Mouse (Mus musculus): ENCODE data around the gene 4930524J08Rik. TPM values are rescaled to one million over a fixed set of nuclear protein-coding genes. Genes with fewer than 3 reads are reported as not detected.

Gene 4930524J08Rik
- polyA plus RNA-seq, 1 experiment from 2014 or later, result 0.52 TPM

DNA sequence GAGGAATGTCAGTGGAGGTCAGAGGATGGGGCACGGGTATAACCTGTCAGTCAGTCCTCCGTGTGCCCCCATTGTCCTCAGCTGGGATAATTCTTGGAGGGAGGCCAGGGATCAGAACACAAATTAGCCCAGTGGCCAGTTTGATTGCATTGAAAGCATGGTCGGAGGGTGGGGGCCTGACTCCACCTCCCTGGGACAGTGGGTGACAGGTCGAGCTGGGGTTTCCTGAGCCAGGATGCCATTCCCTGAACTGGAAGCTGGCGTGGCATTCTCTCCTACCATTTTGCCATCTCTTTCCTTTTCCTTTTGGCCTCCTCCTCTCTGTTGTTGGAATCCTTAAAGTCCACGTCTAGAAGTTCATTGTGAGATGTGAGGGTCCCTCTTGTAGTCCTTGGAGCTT is 27.0 kb downstream of the 4930524J08Rik start:
- peak overlapping the region; percentile 32 for H3K27ac ChIP-seq
- no peak overlapping the region for H3K4me3 ChIP-seq
- no peaks in the 10 kb centered on the region for H3K36me3 ChIP-seq
- no peak; the same call in 1 of the 2 replicates for ATAC-seq (replicated peaks; ENCODE audit: insufficient number of reproducible peaks, insufficient read depth, low FRiP score, low read depth)
- no peak overlapping the region for H3K4me2 ChIP-seq
- no peaks in the 10 kb centered on the region for H3K27me3 ChIP-seq
- WGBS, result 63% methylated on average over 6 of the region's 6 CpGs
- H3K9ac ChIP-seq, result no peak overlapping the region
- H3K9me3 ChIP-seq (replicated peaks), result no peaks in the 10 kb centered on the region
- H3K4me1 ChIP-seq (replicated peaks), result peaks cover 19% of the 10 kb centered on the region

GRCm38 (mm10) chr5:100006324-100007039 is 27.6 kb downstream of the 4930524J08Rik start:
- H3K27ac ChIP-seq, result peak overlapping the region; percentile 32
- H3K4me1 ChIP-seq (replicated peaks), result peaks cover 19% of the 10 kb centered on the region
- ATAC-seq (replicated peaks; ENCODE audit: insufficient number of reproducible peaks, insufficient read depth, low FRiP score, low read depth), result no peak
- no peaks in the 10 kb centered on the region for H3K9me3 ChIP-seq (replicated peaks)
- no peak overlapping the region for H3K4me3 ChIP-seq
- H3K36me3 ChIP-seq, result no peaks in the 10 kb centered on the region
- H3K27me3 ChIP-seq, result no peaks in the 10 kb centered on the region
- no peak overlapping the region for H3K4me2 ChIP-seq
- 67% methylated on average over 4 of the region's 4 CpGs for WGBS
- H3K9ac ChIP-seq, result no peak overlapping the region

DNA sequence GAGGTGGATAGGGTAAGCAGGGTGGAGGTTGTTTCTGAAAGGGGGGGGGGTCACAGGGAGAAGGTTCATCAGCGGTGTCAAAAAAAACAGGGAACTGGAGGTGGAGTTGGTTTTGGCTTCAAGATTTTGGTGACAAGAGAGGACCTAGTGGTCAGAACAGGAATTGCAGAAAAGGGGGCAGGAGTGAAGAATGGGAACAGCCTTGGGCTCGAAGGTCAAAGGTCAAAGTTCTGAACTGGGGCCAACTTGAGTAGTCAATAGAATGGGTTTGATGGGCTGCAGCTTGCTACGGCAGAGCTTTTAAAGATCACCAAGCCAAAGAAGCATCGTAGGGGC is 28.1 kb downstream of the 4930524J08Rik start:
- Histone ChIP-seq H3K27ac (no peak overlapping the region), H3K9ac (no peak overlapping the region), H3K27me3 (no peaks in the 10 kb centered on the region), H3K4me1 (replicated peaks) (peaks cover 22% of the 10 kb centered on the region), H3K4me2 (no peak overlapping the region), H3K9me3 (replicated peaks) (no peaks in the 10 kb centered on the region), H3K4me3 (no peak overlapping the region), H3K36me3 (no peaks in the 10 kb centered on the region)
- 93% methylated on average over 4 of the region's 4 CpGs for WGBS
- ATAC-seq (replicated peaks; ENCODE audit: insufficient number of reproducible peaks, insufficient read depth, low FRiP score, low read depth), result no peak

DNA sequence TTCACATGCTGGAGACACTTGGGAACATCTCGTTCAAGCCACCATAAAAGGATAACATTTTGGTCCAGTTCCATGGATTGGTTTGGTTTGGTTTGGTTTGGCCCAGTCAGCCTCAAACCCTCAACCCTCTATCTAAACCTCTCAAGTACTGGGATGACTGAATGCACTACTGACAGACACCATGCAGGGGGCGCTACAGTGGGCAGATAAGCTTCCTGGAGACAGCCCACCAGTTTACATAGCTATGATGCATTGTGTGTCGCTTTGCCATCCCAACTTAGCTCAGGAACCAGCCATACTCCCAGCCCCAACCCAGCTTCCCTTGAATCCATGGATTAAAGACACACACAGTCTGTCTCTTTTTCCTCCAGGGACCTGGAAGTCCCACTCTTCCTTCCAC is 29.6 kb downstream of the 4930524J08Rik start:
- no peaks in the 10 kb centered on the region for H3K9me3 ChIP-seq (replicated peaks)
- ATAC-seq (replicated peaks; ENCODE audit: insufficient number of reproducible peaks, insufficient read depth, low FRiP score, low read depth), result no peak
- no peak overlapping the region for H3K4me2 ChIP-seq
- H3K27me3 ChIP-seq, result no peaks in the 10 kb centered on the region
- no peak overlapping the region for H3K9ac ChIP-seq
- H3K4me3 ChIP-seq, result no peak overlapping the region
- H3K4me1 ChIP-seq (replicated peaks), result peaks cover 27% of the 10 kb centered on the region
- 59% methylated on average over 3 of the region's 3 CpGs for WGBS
- H3K27ac ChIP-seq, result no peak overlapping the region
- no peaks in the 10 kb centered on the region for H3K36me3 ChIP-seq

DNA sequence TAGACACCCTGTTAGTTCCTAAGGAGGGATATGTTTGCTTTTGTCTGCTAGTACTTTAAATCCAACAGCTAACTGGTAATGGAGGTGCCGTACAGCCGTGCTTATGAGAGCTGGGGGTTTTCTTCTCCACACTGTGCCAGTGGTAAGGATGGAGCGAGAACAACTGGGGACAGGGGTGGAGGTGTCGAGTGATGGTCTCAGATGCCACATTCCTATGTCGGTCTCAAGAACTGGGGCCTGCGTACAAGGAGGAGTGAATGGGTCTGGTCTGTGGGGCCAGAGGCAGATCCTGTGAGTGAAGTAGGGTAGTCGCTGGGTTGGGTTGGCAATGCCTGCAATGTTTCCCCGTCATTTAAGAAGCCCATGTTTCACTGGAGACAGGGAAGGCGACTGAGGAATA is 33.7 kb downstream of the 4930524J08Rik start:
- peak overlapping the region; percentile 64 for H3K27ac ChIP-seq
- WGBS, result 47% methylated on average over 9 of the region's 9 CpGs
- peak overlapping the region; percentile 2; the same call in 1 of the 2 replicates for H3K4me2 ChIP-seq
- peaks cover 8% of the 10 kb centered on the region; the same call in 1 of the 2 replicates for H3K4me1 ChIP-seq (replicated peaks)
- no peaks in the 10 kb centered on the region for H3K27me3 ChIP-seq
- H3K36me3 ChIP-seq, result no peaks in the 10 kb centered on the region
- no peaks in the 10 kb centered on the region for H3K9me3 ChIP-seq (replicated peaks)
- no peak overlapping the region for H3K4me3 ChIP-seq
- ATAC-seq (replicated peaks; ENCODE audit: insufficient number of reproducible peaks, insufficient read depth, low FRiP score, low read depth), result peak; percentile 75
- no peak overlapping the region for H3K9ac ChIP-seq

DNA sequence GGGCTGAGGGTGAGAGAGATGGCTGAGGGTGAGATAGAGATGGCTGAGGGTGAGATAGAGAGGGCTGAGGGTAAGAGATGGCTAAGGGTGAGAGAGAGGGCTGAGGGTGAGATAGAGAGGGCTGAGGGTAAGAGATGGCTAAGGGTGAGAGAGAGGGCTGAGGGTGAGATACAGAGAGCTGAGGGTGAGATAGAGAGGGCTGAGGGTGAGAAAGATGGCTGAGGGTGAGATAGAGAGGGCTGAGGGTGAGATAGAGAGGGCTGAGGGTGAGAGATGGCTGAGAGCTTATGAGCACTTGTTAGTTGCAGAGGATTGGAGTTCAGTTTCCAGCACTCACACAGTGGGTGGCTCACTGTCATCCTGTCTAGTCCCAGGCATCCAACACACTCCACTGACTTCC is 41.2 kb downstream of the 4930524J08Rik start:
- H3K4me2 ChIP-seq, result no peak overlapping the region
- H3K4me1 ChIP-seq (replicated peaks), result peaks cover 4% of the 10 kb centered on the region; the same call in 1 of the 2 replicates
- H3K27ac ChIP-seq, result no peak overlapping the region
- ATAC-seq (replicated peaks; ENCODE audit: insufficient number of reproducible peaks, insufficient read depth, low FRiP score, low read depth), result no peak
- H3K4me3 ChIP-seq, result no peak overlapping the region
- H3K9me3 ChIP-seq (replicated peaks), result no peaks in the 10 kb centered on the region
- H3K9ac ChIP-seq, result no peak overlapping the region
- no peaks in the 10 kb centered on the region for H3K27me3 ChIP-seq
- H3K36me3 ChIP-seq, result no peaks in the 10 kb centered on the region

- Histone ChIP-seq H3K9me3 (replicated peaks) (no peaks in the 10 kb centered on the region), H3K27ac (no peak overlapping the region), H3K9ac (no peak overlapping the region), H3K27me3 (no peaks in the 10 kb centered on the region), H3K36me3 (no peaks in the 10 kb centered on the region), H3K4me2 (no peak overlapping the region), H3K4me3 (no peak overlapping the region), H3K4me1 (replicated peaks) (peaks cover 6% of the 10 kb centered on the region; the same call in 1 of the 2 replicates)
- no peak for ATAC-seq (replicated peaks; ENCODE audit: insufficient number of reproducible peaks, insufficient read depth, low FRiP score, low read depth)
- 43% methylated on average over 5 of the region's 5 CpGs for WGBS
These were observed 45.5 kb downstream of the 4930524J08Rik start for GRCm38 (mm10) chr5:100024403-100024802.

- Histone ChIP-seq H3K4me3 (no peak overlapping the region), H3K4me1 (replicated peaks) (peaks cover 11% of the 10 kb centered on the region), H3K9ac (no peak overlapping the region), H3K9me3 (replicated peaks) (no peaks in the 10 kb centered on the region), H3K27ac (no peak overlapping the region), H3K36me3 (no peaks in the 10 kb centered on the region), H3K27me3 (no peaks in the 10 kb centered on the region), H3K4me2 (no peak overlapping the region)
- no peak for ATAC-seq (replicated peaks; ENCODE audit: insufficient number of reproducible peaks, insufficient read depth, low FRiP score, low read depth)
- 59% methylated on average over 1 of the region's 1 CpGs for WGBS
These were observed 46.0 kb downstream of the 4930524J08Rik start for GRCm38 (mm10) chr5:100024868-100025267.

Other genes starting within 250 kb of the 4930524J08Rik start
- 33.1 and 33.4 TPM in 2 replicates for gene Rasgef1b, start 250.0 kb upstream of the 4930524J08Rik start, polyA plus RNA-seq (2015; fragmentation: Nextera tagmentation; extraction: Ambion mirVana)
- gene Vamp9, start 72.8 kb upstream of the 4930524J08Rik start, polyA plus RNA-seq (2015; fragmentation: Nextera tagmentation; extraction: Ambion mirVana), result 0.59 and 1.3 TPM in 2 replicates
- gene Hnrnpd, start 123 bp upstream of the 4930524J08Rik start, polyA plus RNA-seq (2015; fragmentation: Nextera tagmentation; extraction: Ambion mirVana), result 94.3 and 128 TPM in 2 replicates
- gene Hnrnpdl, start 60.6 kb downstream of the 4930524J08Rik start, polyA plus RNA-seq (2015; fragmentation: Nextera tagmentation; extraction: Ambion mirVana), result 77.5 and 93.8 TPM in 2 replicates
- gene Enoph1, start 60.9 kb downstream of the 4930524J08Rik start, polyA plus RNA-seq (2015; fragmentation: Nextera tagmentation; extraction: Ambion mirVana), result 22.7 and 28.7 TPM in 2 replicates
- 2.0 and 2.2 TPM in 2 replicates for gene Tmem150c, start 180.7 kb downstream of the 4930524J08Rik start, polyA plus RNA-seq (2015; fragmentation: Nextera tagmentation; extraction: Ambion mirVana)